Mouse (Mus musculus) bone marrow macrophage, adult 2 months (primary cell): ENCODE measurements around the gene Grid1.

Source experiments
- CTCF ChIP-seq: IDR thresholded peaks from 2 replicates; pipeline ENCODE4 v1.5.1; 2012; ENCODE audit warnings: low read depth, mild to moderate bottlenecking, low read length, moderate library complexity
- POLR2A ChIP-seq: IDR thresholded peaks from 2 replicates; pipeline ENCODE4 v1.6.1; 2012; ENCODE audit warnings: mild to moderate bottlenecking, low read depth, low read length, borderline replicate concordance

DNA sequence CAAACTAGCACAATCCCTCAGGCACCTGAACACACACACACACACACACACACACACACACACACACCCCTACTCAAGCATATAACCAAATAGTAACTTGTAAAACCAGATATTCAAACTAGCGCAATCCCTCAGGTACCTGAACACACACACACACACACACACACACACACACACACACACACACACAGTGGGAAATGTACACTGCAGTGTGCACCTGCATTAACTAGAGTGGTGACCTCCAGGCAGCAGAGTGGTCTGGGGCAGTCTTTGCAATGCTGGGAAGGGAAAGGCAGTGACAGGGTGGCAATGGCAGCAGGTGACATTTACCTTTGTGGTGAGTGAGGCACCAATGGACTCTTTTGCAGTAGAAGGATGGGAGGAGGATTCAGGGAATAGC lies 212.4 kb downstream of the Grid1 start:
- TF ChIP-seq CTCF: no peak
- no peak for TF ChIP-seq POLR2A
